Mouse (Mus musculus): Measurements from ENCODE around the gene Pias3.
"Not testable (repeated sequence)": the region's sequence is repeated elsewhere in the genome, so short reads cannot be mapped to it uniquely, and the experiment has no call there.

Gene Pias3

GRCm38 (mm10) chr3:96728634-96729402 is 32.6 kb downstream of the Pias3 start:
- no peak for DNase-seq (ENCODE audit: low spot score in 2 of 2)

- no peak for DNase-seq (ENCODE audit: low spot score in 2 of 2)
These were observed 33.2 kb downstream of the Pias3 start for GRCm38 (mm10) chr3:96729403-96729784.

DNA sequence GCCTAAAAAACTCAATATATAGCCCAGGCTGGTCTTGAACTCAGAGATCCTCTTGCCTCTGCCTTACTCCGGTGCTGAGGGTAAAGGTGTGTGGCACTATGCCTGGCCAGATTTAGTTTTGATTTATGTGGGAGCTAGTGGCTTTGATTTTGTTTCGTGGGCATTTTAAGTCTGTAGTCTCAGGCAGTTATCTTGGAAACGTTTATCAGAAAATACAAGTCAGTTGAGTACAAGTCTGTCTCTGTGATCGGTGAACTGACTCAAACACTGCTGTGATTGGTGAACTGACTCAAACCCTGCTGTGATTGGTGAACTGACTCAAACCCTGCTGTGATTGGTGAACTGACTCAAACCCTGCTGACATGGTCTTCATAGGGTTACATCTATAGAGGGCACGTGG is 34.6 kb downstream of the Pias3 start:
- DNase-seq (ENCODE audit: low spot score in 2 of 2): no peak

DNA sequence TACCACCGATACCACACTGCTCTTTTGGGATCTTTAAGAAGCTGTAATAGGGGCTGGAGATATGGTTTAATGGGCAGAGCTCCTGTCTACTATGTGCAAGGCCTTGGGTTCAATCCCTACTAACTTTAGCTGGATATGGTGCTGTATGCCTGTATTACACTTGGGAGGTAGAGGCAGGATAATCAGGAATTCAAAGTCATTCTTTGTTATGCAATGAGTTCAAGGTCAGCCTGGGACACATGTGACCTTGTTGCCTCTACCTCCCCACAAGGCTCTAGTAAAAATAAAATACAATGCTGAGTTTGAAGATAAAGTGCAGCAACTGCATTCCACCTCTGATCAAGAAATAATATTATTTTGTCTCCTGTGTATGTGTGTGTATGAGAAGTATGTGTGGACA is 37.8 kb downstream of the Pias3 start:
- no peak for DNase-seq (ENCODE audit: low spot score in 2 of 2)

GRCm38 (mm10) chr3:96735200-96735599 is 39.0 kb downstream of the Pias3 start:
- DNase-seq (ENCODE audit: low spot score in 2 of 2): no peak

DNA sequence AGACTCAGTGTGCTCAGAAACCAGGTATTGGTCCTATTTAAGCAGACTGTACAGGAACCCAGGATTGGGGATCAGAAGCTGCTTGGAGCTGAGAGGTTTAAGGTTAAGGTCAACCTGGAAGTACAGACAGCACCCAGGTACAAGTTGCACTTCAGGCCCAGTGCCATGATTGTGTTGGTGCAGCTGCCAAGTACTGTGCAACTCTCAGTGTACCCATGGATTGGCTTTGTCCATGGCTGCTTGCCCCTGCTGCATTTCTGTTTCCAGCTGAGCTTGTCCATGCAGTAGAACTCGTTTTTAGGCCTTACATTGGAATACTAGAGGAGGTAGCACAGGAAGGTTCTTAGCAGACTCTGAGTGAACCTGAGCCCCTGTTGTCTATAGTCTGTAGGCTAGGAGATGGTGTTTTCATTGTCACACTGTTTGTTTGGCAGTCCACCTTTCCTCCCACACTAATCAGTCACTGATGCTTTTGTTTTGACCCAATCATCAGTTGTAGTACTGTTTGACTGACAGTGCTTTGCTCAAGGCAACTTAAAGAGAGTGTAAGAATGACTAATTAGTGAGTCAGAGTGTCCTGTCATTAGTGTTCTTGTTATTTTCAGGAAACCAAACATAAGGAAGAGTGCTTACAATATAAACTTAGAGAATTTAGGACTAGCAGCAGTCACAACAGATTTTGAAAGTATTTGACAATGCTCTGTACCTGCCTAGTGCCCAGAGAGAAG is 41.0 kb downstream of the Pias3 start:
- no peak for DNase-seq (ENCODE audit: low spot score in 2 of 2)

- DNase-seq (ENCODE audit: low spot score in 2 of 2): no peak
These were observed 41.8 kb downstream of the Pias3 start for GRCm38 (mm10) chr3:96737995-96738394.

DNA sequence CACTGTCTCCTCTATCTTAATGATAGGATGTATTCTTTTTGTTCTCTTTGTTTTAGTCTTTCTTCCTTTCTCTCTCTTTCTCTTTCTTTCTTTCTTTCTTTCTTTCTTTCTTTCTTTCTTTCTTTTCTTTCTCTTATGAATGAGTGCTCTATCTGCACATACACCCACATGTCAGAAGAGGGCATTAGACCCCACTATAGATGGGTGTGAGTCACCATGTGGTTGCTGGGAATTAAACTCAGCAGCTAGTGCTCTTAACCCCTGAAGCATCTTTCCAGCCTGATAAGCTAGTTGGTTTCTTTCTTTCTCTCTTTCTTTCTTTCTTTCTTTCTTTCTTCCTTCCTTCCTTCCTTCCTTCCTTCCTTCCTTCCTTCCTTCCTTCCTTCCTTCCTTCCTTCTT is 44.1 kb downstream of the Pias3 start:
- DNase-seq (ENCODE audit: low spot score in 2 of 2): not testable (repeated sequence)

GRCm38 (mm10) chr3:96744348-96744747 is 48.2 kb downstream of the Pias3 start:
- DNase-seq (ENCODE audit: low spot score in 2 of 2): no peak

GRCm38 (mm10) chr3:96746829-96747228 is 50.6 kb downstream of the Pias3 start:
- DNase-seq (ENCODE audit: low spot score in 2 of 2): no peak
